Mouse (Mus musculus) limb, embryonic 10.5 days (tissue): ENCODE results near the gene Prune1. TPM values are rescaled to one million over a fixed set of nuclear protein-coding genes. Genes with fewer than 3 reads are reported as not detected.

Experiments
- DNase-seq: peaks from one replicate; pipeline ENCODE4 v3.0.0-alpha.2; 2017; ENCODE audit warnings: low spot score
- H3K27ac ChIP-seq: fragments of 300-500 bp; sonication (generic); 2 replicates; pipeline ENCODE4 v1.5.1; 2016; ENCODE audit warnings: mild to moderate bottlenecking
- H3K27me3 ChIP-seq: fragments of 300-500 bp; sonication (generic); 2 replicates; pipeline ENCODE4 v1.6.1; 2016; ENCODE audit warnings: low read depth, mild to moderate bottlenecking; ENCODE audit not compliant: poor library complexity, severe bottlenecking
- H3K36me3 ChIP-seq: fragments of 300-500 bp; sonication (generic); 2 replicates; pipeline ENCODE4 v1.6.1; 2016; ENCODE audit warnings: mild to moderate bottlenecking, moderate library complexity
- H3K4me1 ChIP-seq: fragments of 300-500 bp; sonication (generic); 2 replicates; pipeline ENCODE4 v1.6.1; 2016
- H3K4me3 ChIP-seq: fragments of 300-500 bp; sonication (generic); 2 replicates; pipeline ENCODE4 v1.5.1; 2016; ENCODE audit warnings: mild to moderate bottlenecking, moderate library complexity
- H3K9me3 ChIP-seq: fragments of 300-500 bp; sonication (generic); replicated peaks from 2 replicates; pipeline ENCODE4 v1.6.1; 2016; ENCODE audit warnings: mild to moderate bottlenecking
- WGBS: fragments of 180-500 bp; shearing (Covaris S2); methylation state at CpG from one replicate; pipeline ENCODE4 v1.1.7; 2016; 5-methylcytosine and 5-hydroxymethylcytosine counted together
- polyA plus RNA-seq: library from polyadenylated mRNA; unstranded; fragments of >200 nt; fragmentation: Nextera tagmentation; extraction: Ambion mirVana; gene quantifications from 2 replicates; pipeline ENCODE4 v1.2.1, GENCODE M21; 2016

Gene Prune1
- polyA plus RNA-seq, 1 experiment from 2014 or later, result 30.5 TPM

DNA sequence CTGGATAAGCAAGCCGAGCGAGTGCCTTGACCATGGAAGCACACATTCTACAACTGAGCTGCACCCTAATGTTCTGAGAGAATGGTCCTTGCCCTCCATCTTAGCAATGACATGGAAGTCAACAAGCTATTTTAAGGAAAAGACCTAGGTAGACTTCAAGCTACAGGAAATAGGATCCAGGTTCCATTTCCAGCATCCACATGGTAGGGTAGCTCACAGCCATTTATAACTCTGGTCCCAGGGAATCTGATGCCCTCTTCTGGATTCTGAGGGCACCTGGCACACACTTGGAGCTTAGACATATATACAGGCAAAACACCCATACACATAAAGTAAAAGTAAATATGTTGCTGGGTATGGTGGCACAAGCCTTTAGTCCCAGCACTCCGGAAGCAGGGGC is 15.8 kb downstream of the Prune1 start:
- peaks cover 8% of the 10 kb centered on the region for H3K4me1 ChIP-seq
- 94% methylated on average over 3 of the region's 3 CpGs for WGBS
- no peak overlapping the region for H3K4me3 ChIP-seq
- no peak for DNase-seq
- peaks cover 81% of the 10 kb centered on the region for H3K36me3 ChIP-seq
- H3K27me3 ChIP-seq, result no peaks in the 10 kb centered on the region
- no peak overlapping the region for H3K27ac ChIP-seq
- H3K9me3 ChIP-seq, result no peaks in the 10 kb centered on the region

GRCm38 (mm10) chr3:95264724-95265123 is 17.2 kb downstream of the Prune1 start:
- Histone ChIP-seq H3K27ac (no peak overlapping the region), H3K27me3 (no peaks in the 10 kb centered on the region), H3K4me3 (no peak overlapping the region), H3K4me1 (peaks cover 8% of the 10 kb centered on the region), H3K9me3 (no peaks in the 10 kb centered on the region), H3K36me3 (peaks cover 89% of the 10 kb centered on the region)
- WGBS, result 95% methylated on average over 1 of the region's 1 CpGs
- no peak for DNase-seq

DNA sequence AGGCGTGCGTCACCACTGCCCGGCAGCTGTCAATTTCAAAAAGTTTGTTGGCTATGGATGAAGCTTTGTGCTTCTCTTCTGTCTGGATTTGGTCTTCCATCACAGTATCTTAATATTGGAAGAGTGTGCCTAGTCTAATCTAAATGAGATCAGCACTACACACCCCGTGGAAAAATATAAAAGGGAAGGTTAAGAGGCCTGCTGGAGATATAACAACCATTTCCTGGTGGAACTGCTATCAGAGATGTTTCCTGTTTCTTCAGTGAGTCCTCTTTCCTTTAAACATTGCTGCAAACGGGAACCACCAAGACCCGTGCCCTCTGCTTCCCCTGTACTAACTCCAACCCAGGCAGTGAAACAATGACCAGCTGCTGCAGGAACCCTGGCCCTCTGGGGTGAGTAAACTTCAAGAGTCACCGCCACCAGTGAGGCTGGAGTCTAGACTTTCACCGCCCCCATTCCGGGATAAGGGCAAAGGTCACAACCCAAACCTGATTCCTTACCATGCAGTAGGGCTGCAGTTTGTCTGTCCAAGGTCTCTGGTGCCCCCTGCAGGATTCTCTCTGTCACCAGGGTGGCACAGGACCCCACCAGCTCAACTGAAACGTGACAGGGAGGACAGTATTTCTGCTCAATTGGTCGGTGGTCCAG is 18.7 kb downstream of the Prune1 start:
- H3K4me1 ChIP-seq, result peaks cover 8% of the 10 kb centered on the region
- peak overlapping the region; percentile 47; the same call in 1 of the 2 replicates for H3K27ac ChIP-seq
- DNase-seq, result peak; percentile 78
- peaks cover 90% of the 10 kb centered on the region for H3K36me3 ChIP-seq
- WGBS, result 46% methylated on average over 11 of the region's 11 CpGs
- no peaks in the 10 kb centered on the region for H3K9me3 ChIP-seq
- no peaks in the 10 kb centered on the region for H3K27me3 ChIP-seq
- no peak overlapping the region for H3K4me3 ChIP-seq

GRCm38 (mm10) chr3:95261975-95262374 is 19.9 kb downstream of the Prune1 start:
- H3K4me3 ChIP-seq, result no peak overlapping the region
- H3K4me1 ChIP-seq, result peaks cover 8% of the 10 kb centered on the region
- H3K27me3 ChIP-seq, result no peaks in the 10 kb centered on the region
- H3K36me3 ChIP-seq, result peaks cover 90% of the 10 kb centered on the region
- no peak overlapping the region for H3K27ac ChIP-seq
- H3K9me3 ChIP-seq, result no peaks in the 10 kb centered on the region
- WGBS, result 96% methylated on average over 4 of the region's 4 CpGs
- no peak for DNase-seq

GRCm38 (mm10) chr3:95256931-95257330 is 24.9 kb downstream of the Prune1 start:
- no peaks in the 10 kb centered on the region for H3K27me3 ChIP-seq
- H3K4me1 ChIP-seq, result no peaks in the 10 kb centered on the region
- H3K27ac ChIP-seq, result no peak overlapping the region
- DNase-seq, result no peak
- peaks cover 94% of the 10 kb centered on the region for H3K36me3 ChIP-seq
- H3K9me3 ChIP-seq, result no peaks in the 10 kb centered on the region
- 84% methylated on average over 5 of the region's 5 CpGs for WGBS
- H3K4me3 ChIP-seq, result no peak overlapping the region

DNA sequence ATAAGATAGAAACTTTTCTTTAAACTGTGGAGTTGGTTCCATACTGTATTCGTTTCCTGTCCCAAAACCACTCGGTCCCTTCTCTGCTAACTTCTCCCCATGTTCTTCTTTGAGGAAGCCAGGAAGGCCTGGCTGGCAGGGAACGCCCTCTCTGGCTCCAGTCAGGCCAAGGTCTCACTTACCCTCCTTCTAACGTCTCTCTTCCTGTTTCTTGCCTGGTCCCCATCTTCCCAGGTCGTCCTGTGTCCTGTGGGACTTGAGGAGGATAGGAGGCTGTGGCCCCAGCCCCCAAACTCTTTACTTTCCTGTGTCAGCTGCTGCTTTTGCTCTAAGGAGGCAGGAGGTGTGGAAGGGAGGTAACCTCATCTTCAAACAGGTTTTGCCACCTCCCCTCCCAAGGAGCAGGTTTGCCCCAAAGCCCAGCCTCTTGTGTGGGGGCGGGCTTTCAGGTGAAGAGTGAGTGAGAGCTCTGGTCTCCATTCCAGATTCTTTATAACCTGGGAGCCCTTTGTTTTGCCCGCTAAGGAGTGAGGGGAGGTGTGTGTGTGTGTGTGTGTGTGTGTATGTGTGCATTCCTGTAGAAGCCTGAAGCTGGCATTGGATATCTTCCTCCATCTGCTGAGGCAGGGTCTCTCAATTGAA is 31.0 kb downstream of the Prune1 start, which contains the start of gene Bnipl:
Gene Bnipl, minus strand, starts transcription at position 411 of the 642 bp plus-strand sequence.
- H3K9me3 ChIP-seq, result no peaks in the 10 kb centered on the region
- 0 out of 2 replicates have a peak, but pooled peaks cover 5% of the 10 kb centered on the region for H3K4me1 ChIP-seq
- H3K27ac ChIP-seq, result no peak within 1 kb of the TSS
- H3K27me3 ChIP-seq, result no peaks in the 10 kb centered on the region
- no peak within 1 kb of the TSS for H3K4me3 ChIP-seq
- peaks cover 40% of the 10 kb centered on the region for H3K36me3 ChIP-seq
- 46% methylated on average over 7 of the region's 7 CpGs for WGBS
- DNase-seq, result no peak

GRCm38 (mm10) chr3:95250361-95250760 is 31.5 kb downstream of the Prune1 start:
- no peak overlapping the region for H3K4me3 ChIP-seq
- no peaks in the 10 kb centered on the region for H3K9me3 ChIP-seq
- H3K27ac ChIP-seq, result no peak overlapping the region
- 81% methylated on average over 5 of the region's 5 CpGs for WGBS
- H3K36me3 ChIP-seq, result peaks cover 38% of the 10 kb centered on the region
- H3K4me1 ChIP-seq, result 0 out of 2 replicates have a peak, but pooled peaks cover 5% of the 10 kb centered on the region
- no peak for DNase-seq
- H3K27me3 ChIP-seq, result no peaks in the 10 kb centered on the region

DNA sequence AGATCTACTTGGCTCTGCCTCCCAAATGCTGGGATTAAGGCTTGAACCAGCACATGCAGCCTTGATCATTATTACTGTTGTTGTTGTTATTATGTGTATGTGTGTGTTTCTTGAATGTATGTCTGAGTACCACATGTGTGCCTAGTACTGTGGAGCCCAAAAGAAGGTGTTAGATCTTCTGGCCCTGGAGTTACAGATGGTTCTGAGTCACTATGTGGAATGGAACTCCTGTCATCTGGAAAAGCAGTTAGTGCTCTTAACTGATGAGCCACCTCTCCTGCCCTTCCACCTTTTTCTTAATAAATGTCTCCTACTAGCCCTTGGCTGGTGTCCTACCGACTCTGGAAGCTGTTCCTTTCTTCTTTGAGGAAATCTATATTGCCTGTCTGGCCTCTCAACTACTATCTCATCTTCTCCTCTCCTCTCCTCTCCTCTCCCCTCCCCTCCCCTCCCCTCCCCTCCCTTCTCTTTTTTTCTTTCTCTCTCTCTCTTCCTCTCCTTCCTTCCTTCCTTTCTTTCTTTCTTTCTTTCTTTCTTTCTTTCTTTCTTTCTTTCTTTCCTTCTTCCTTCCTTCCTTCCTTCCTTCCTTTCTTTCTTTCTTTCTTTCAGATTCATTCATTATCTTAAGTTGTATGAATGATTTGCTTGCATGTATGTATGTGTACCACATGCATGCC is 34.1 kb downstream of the Prune1 start:
- Histone ChIP-seq H3K9me3 (no peaks in the 10 kb centered on the region), H3K4me3 (no peak overlapping the region), H3K4me1 (0 out of 2 replicates have a peak, but pooled peaks cover 5% of the 10 kb centered on the region), H3K27ac (no peak overlapping the region), H3K36me3 (peaks cover 17% of the 10 kb centered on the region), H3K27me3 (no peaks in the 10 kb centered on the region)
- 59% methylated on average over 1 of the region's 1 CpGs for WGBS
- no peak for DNase-seq

GRCm38 (mm10) chr3:95246465-95247231 is 35.2 kb downstream of the Prune1 start:
- Histone ChIP-seq H3K27me3 (no peaks in the 10 kb centered on the region), H3K27ac (no peak overlapping the region), H3K4me1 (0 out of 2 replicates have a peak, but pooled peaks cover 6% of the 10 kb centered on the region), H3K36me3 (peaks cover 11% of the 10 kb centered on the region), H3K9me3 (no peaks in the 10 kb centered on the region), H3K4me3 (no peak overlapping the region)
- no peak for DNase-seq
- WGBS, result 85% methylated on average over 5 of the region's 5 CpGs

- H3K4me3 ChIP-seq, result no peak overlapping the region
- WGBS, result 85% methylated on average over 2 of the region's 2 CpGs
- no peaks in the 10 kb centered on the region for H3K27me3 ChIP-seq
- peaks cover 20% of the 10 kb centered on the region for H3K36me3 ChIP-seq
- H3K9me3 ChIP-seq, result no peaks in the 10 kb centered on the region
- H3K27ac ChIP-seq, result no peak overlapping the region
- peaks cover 17% of the 10 kb centered on the region for H3K4me1 ChIP-seq
- DNase-seq, result no peak
These were observed 38.8 kb downstream of the Prune1 start for GRCm38 (mm10) chr3:95243086-95243485.

DNA sequence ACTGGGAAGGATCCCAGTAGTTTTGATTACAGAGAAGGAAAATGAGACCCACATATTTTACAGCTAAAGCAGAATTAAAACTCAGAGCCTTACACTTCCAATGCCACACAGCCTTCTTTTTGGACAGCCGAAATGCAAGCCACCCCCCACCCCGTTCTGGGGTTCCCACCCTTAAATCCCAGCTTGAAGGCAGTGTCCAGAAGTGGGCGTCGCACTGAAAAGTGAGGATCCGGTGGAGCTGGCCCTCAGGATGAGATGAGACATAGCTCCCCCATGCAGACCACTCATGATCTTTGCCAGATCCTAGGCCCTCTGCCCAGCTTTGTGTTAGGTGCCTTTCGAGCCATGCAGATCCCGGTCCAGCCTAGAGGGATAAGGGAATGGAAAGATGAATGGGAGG is 40.4 kb downstream of the Prune1 start, which contains the start of gene Gm128:
Gene Gm128, minus strand, starts transcription at position 101 of the 400 bp plus-strand sequence.
- Histone ChIP-seq H3K9me3 (no peaks in the 10 kb centered on the region), H3K36me3 (peaks cover 31% of the 10 kb centered on the region), H3K27ac (peak within 1 kb of the TSS; percentile 67), H3K27me3 (no peaks in the 10 kb centered on the region), H3K4me1 (peaks cover 17% of the 10 kb centered on the region), H3K4me3 (peak within 1 kb of the TSS; percentile 36)
- 80% methylated on average over 7 of the region's 7 CpGs for WGBS
- DNase-seq, result no peak

GRCm38 (mm10) chr3:95240900-95241299 is 41.0 kb downstream of the Prune1 start:
- H3K4me3 ChIP-seq, result peak overlapping the region; percentile 36
- 23% methylated on average over 17 of the region's 17 CpGs for WGBS
- no peaks in the 10 kb centered on the region for H3K9me3 ChIP-seq
- H3K4me1 ChIP-seq, result peaks cover 19% of the 10 kb centered on the region
- no peaks in the 10 kb centered on the region for H3K27me3 ChIP-seq
- H3K36me3 ChIP-seq, result peaks cover 37% of the 10 kb centered on the region
- peak; percentile 47 for DNase-seq
- H3K27ac ChIP-seq, result peak overlapping the region; percentile 67
